Mouse (Mus musculus) heart, postnatal 25 days (tissue): ENCODE data around the gene Ano10. TPM values are rescaled to one million over a fixed set of nuclear protein-coding genes. Genes with fewer than 3 reads are reported as not detected.

Source experiments
- DNase-seq: peaks from one replicate; pipeline ENCODE4 v3.0.0; 2022; ENCODE audit warnings: low spot score
- intact Hi-C: fragments of 180-260 bp; cut with DNase I; formaldehyde crosslinking; loops from one replicate; pipeline ENCODE4 v1.15.1; 2025
- total RNA-seq, 2 experiments: library from RNA; stranded (reverse); gene quantifications; 2 replicates each; pipeline ENCODE4 v1.2.3; 2021

Ano10 gene
- total RNA-seq, 2 experiments from 2014 or later: 115 to 118 TPM

GRCm38 (mm10) chr9:122296169-122296568 is 1.9 kb upstream of the Ano10 start:
- intact Hi-C loops: no loop called here
- DNase-seq: no peak

- intact Hi-C loops: no loop called here
- DNase-seq: no peak
These were observed 1.2 kb upstream of the Ano10 start for GRCm38 (mm10) chr9:122295396-122295795.

GRCm38 (mm10) chr9:122293865-122294241 is 370 bp downstream of the Ano10 start:
- DNase-seq: no peak
- intact Hi-C loops: loop anchor here (5.0 kb wide), 1 partner anchor 47 kb away; no protein-coding TSS in a partner anchor

GRCm38 (mm10) chr9:122290192-122290591 is 4.0 kb downstream of the Ano10 start:
- no peak for DNase-seq
- intact Hi-C loops: loop anchor here (5.0 kb wide), 1 partner anchor 43 kb away; no protein-coding TSS in a partner anchor

GRCm38 (mm10) chr9:122288416-122288815 is 5.8 kb downstream of the Ano10 start:
- DNase-seq: no peak
- intact Hi-C loops: no loop called here

- DNase-seq: no peak
- intact Hi-C loops: no loop called here
These were observed 6.7 kb downstream of the Ano10 start for GRCm38 (mm10) chr9:122287526-122287925.

GRCm38 (mm10) chr9:122285833-122286310 is 8.4 kb downstream of the Ano10 start:
- DNase-seq: no peak
- intact Hi-C loops: no loop called here

GRCm38 (mm10) chr9:122285146-122285832 is 8.9 kb downstream of the Ano10 start:
- no peak for DNase-seq
- intact Hi-C loops: no loop called here

GRCm38 (mm10) chr9:122284696-122285095 is 9.5 kb downstream of the Ano10 start:
- intact Hi-C loops: no loop called here
- no peak for DNase-seq

- DNase-seq: no peak
- intact Hi-C loops: no loop called here
These were observed 13.2 kb downstream of the Ano10 start for GRCm38 (mm10) chr9:122281004-122281403.

- DNase-seq: no peak
- intact Hi-C loops: no loop called here
These were observed 17.6 kb downstream of the Ano10 start for GRCm38 (mm10) chr9:122276665-122277064.

GRCm38 (mm10) chr9:122276134-122276533 is 18.1 kb downstream of the Ano10 start:
- DNase-seq: no peak
- intact Hi-C loops: no loop called here

- no peak for DNase-seq
- intact Hi-C loops: no loop called here
These were observed 19.9 kb downstream of the Ano10 start for GRCm38 (mm10) chr9:122274346-122274745.

- DNase-seq: no peak
- intact Hi-C loops: no loop called here
These were observed 20.3 kb downstream of the Ano10 start for GRCm38 (mm10) chr9:122273879-122274278.

GRCm38 (mm10) chr9:122271866-122272265 is 22.4 kb downstream of the Ano10 start:
- no peak for DNase-seq
- intact Hi-C loops: no loop called here

GRCm38 (mm10) chr9:122271318-122271717 is 22.9 kb downstream of the Ano10 start:
- no peak for DNase-seq
- intact Hi-C loops: no loop called here

GRCm38 (mm10) chr9:122270913-122271312 is 23.3 kb downstream of the Ano10 start:
- intact Hi-C loops: no loop called here

GRCm38 (mm10) chr9:122269256-122270041 is 24.8 kb downstream of the Ano10 start:
- DNase-seq: no peak
- intact Hi-C loops: no loop called here

More at GRCm38 (mm10) chr9:122270913-122271312, 23.3 kb downstream of the Ano10 start:
- no peak for DNase-seq

GRCm38 (mm10) chr9:122265526-122266210 is 28.6 kb downstream of the Ano10 start:
- no peak for DNase-seq

GRCm38 (mm10) chr9:122263140-122263539 is 31.1 kb downstream of the Ano10 start:
- no peak for DNase-seq
- intact Hi-C loops: no loop called here

More at GRCm38 (mm10) chr9:122265526-122266210, 28.6 kb downstream of the Ano10 start:
- intact Hi-C loops: no loop called here
